Mouse (Mus musculus): Measurements from ENCODE around the gene AC140267.1. TPM values are rescaled to one million over a fixed set of nuclear protein-coding genes. Genes with fewer than 3 reads are reported as not detected.
A peak's percentile ranks its signal among the peaks of the same experiment; 100 is the strongest.

Gene AC140267.1
- polyA plus RNA-seq, 1 experiment from 2014 or later, result not detected

DNA sequence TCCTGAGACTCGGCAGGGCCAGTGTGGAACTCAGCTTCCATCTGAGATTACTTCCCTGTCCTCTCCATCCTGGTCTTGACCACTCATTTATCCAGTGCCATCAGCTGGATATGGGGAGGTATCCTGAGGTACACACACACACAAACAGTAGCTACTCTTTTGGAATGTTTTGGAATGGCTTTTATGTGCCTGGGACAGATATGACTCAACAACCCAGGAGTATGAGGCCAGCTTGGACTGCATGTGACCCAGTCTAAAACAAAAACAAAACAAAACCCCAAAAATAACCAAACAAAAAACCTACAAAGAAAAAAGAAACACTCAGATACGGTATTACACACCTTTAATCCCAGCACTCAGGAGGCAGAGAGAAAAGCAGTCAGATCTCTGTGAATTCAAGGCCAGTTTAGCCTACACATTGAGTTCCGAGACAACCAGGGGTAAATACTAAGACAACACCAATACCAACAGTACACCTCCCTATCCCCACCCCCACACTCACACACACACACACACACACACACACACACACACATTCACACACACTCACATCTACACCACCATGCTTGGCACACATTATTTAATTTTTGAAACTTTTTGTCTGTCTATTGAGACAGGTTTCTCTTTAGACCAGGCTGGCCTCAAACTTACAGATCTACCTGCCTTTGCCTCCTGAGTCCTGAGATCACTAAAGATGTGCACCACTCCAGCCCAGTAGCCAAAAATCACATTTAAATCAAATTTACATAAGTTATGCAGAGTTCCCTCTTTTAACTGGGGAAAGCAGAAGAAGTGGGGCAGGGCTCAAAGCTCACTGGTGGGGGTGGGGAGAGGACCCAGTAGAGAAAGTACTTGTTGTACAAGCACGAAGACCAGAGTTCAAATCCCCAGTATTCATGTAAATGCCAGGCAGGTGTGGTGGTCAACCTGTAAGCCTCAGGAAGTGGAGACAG, 15.7 kb upstream of the AC140267.1 start:
- Histone ChIP-seq H3K9ac (replicated peaks; ENCODE audit: low read depth, low read length) (no peak overlapping the region), H3K27ac (ENCODE audit: low read length) (no peak overlapping the region), H3K9me3 (ENCODE audit: control insufficient read depth, low read depth, low read length) (no peaks in the 10 kb centered on the region), H3K27me3 (ENCODE audit: control insufficient read depth, insufficient read depth, low read length) (no peaks in the 10 kb centered on the region), H3K4me1 (ENCODE audit: control insufficient read depth, insufficient read depth, low read length) (peaks cover 3% of the 10 kb centered on the region; the same call in 1 of the 2 replicates), H3K4me3 (ENCODE audit: low read depth, low read length) (no peak overlapping the region), H3K4me2 (replicated peaks; ENCODE audit: low read depth, low read length) (no peak overlapping the region), H3K36me3 (ENCODE audit: control insufficient read depth, insufficient read depth, low read length) (peaks cover 4% of the 10 kb centered on the region; the same call in 1 of the 2 replicates)
- 52% methylated on average over 4 of the region's 4 CpGs for WGBS
- no peak for ATAC-seq (ENCODE audit: insufficient number of reproducible peaks, insufficient read depth, low FRiP score, low read depth)

DNA sequence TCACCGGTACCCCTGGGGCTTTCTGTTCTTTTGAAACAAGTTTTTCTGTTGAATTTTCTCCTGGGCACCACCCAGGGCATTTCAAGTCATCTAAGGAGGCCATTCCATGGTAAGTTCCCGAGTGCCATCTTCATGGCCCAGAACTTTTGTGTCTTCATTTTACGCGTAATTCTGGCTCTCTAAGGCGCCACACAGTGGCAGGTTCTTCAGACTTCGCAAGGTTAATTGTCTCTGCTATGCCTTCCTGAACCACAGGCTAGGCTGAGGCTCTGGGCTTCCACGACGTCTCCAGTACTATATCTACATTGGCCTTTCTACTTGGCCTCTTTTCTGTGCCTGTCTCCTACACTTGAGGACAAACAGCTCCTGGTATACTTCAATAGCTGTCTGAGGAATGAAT, 14.6 kb upstream of the AC140267.1 start:
- 71% methylated on average over 8 of the region's 8 CpGs for WGBS
- H3K4me2 ChIP-seq (replicated peaks; ENCODE audit: low read depth, low read length), result no peak overlapping the region

DNA sequence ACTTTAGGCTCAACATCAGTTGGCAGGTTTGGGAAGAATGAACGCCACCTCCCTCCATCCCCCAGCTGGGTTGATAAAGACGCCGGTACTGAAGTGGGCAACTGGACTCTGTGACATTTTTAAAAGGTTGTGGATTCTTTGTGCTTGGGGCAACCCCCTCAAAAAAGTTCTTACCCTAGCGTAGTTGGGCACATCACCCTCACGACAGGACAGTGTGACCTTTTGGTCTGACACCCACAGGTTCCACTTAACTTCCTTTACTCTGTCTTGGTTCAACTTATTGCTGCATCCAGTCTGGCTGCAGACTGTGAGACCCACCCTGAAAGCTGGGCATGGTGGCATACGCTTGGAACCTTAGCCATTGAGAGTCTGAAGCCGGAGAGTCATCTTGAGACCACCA, 11.9 kb upstream of the AC140267.1 start:
- WGBS, result 88% methylated on average over 7 of the region's 7 CpGs

More for the DNA sequence above, 14.6 kb upstream of the AC140267.1 start:
- H3K4me3 ChIP-seq (ENCODE audit: low read depth, low read length), result no peak overlapping the region
- no peak for ATAC-seq (ENCODE audit: insufficient number of reproducible peaks, insufficient read depth, low FRiP score, low read depth)
- no peaks in the 10 kb centered on the region for H3K27me3 ChIP-seq (ENCODE audit: control insufficient read depth, insufficient read depth, low read length)
- H3K9ac ChIP-seq (replicated peaks; ENCODE audit: low read depth, low read length), result no peak overlapping the region
- peaks cover 4% of the 10 kb centered on the region; the same call in 1 of the 2 replicates for H3K36me3 ChIP-seq (ENCODE audit: control insufficient read depth, insufficient read depth, low read length)
- no peak overlapping the region for H3K27ac ChIP-seq (ENCODE audit: low read length)
- H3K9me3 ChIP-seq (ENCODE audit: control insufficient read depth, low read depth, low read length), result no peaks in the 10 kb centered on the region
- peaks cover 3% of the 10 kb centered on the region; the same call in 1 of the 2 replicates for H3K4me1 ChIP-seq (ENCODE audit: control insufficient read depth, insufficient read depth, low read length)

DNA sequence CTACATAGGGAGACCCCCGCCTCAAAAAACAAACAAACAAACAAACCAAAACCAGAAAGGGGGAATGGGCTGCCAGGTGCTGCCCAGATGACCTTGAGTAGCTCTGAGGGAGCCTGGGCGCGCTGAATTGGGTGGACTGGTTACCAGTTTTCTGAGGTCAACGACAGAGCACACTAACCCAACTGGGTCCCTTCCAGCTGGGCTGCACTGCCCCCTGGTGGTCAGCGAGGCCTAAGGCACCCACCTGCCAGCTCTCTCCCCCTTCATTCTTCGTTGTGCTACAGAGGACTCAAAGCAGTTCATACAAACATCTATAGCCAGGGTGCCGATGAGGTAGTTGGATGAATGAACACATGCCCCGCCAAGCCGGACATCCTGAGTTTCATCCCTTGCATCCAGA, 10.4 kb upstream of the AC140267.1 start:
- H3K4me1 ChIP-seq (ENCODE audit: control insufficient read depth, insufficient read depth, low read length), result no peaks in the 10 kb centered on the region

More for the DNA sequence above, 11.9 kb upstream of the AC140267.1 start:
- no peak overlapping the region for H3K4me2 ChIP-seq (replicated peaks; ENCODE audit: low read depth, low read length)
- ATAC-seq (ENCODE audit: insufficient number of reproducible peaks, insufficient read depth, low FRiP score, low read depth), result no peak
- H3K27ac ChIP-seq (ENCODE audit: low read length), result no peak overlapping the region
- no peaks in the 10 kb centered on the region for H3K9me3 ChIP-seq (ENCODE audit: control insufficient read depth, low read depth, low read length)
- H3K27me3 ChIP-seq (ENCODE audit: control insufficient read depth, insufficient read depth, low read length), result no peaks in the 10 kb centered on the region
- no peaks in the 10 kb centered on the region for H3K36me3 ChIP-seq (ENCODE audit: control insufficient read depth, insufficient read depth, low read length)
- no peak overlapping the region for H3K4me3 ChIP-seq (ENCODE audit: low read depth, low read length)
- H3K9ac ChIP-seq (replicated peaks; ENCODE audit: low read depth, low read length), result no peak overlapping the region
- H3K4me1 ChIP-seq (ENCODE audit: control insufficient read depth, insufficient read depth, low read length), result peaks cover 3% of the 10 kb centered on the region; the same call in 1 of the 2 replicates

DNA sequence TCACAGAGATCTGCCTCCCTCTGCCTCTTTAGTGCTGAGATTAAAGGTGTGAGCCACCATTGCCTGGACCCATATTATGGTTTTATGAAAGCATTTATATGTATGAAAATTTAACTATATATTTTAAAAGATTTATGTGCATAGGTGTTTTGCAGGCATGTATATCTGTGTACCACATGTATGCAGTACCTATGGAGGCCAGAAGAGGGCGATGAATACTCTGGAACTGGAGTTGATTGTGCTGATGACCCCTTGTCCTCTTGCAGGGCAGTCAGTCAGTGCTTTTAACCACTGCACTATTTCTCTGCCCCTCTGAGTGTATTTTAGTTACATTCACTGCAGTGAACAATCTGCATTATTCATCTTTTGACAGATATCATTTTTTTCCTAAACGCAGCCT, 9.8 kb upstream of the AC140267.1 start:
- Histone ChIP-seq H3K4me2 (replicated peaks; ENCODE audit: low read depth, low read length) (no peak overlapping the region), H3K4me3 (ENCODE audit: low read depth, low read length) (no peak overlapping the region), H3K27ac (ENCODE audit: low read length) (no peak overlapping the region), H3K36me3 (ENCODE audit: control insufficient read depth, insufficient read depth, low read length) (no peaks in the 10 kb centered on the region), H3K9me3 (ENCODE audit: control insufficient read depth, low read depth, low read length) (no peaks in the 10 kb centered on the region), H3K9ac (replicated peaks; ENCODE audit: low read depth, low read length) (no peak overlapping the region), H3K4me1 (ENCODE audit: control insufficient read depth, insufficient read depth, low read length) (no peaks in the 10 kb centered on the region), H3K27me3 (ENCODE audit: control insufficient read depth, insufficient read depth, low read length) (no peaks in the 10 kb centered on the region)
- WGBS, result 43% methylated on average over 2 of the region's 2 CpGs
- ATAC-seq (ENCODE audit: insufficient number of reproducible peaks, insufficient read depth, low FRiP score, low read depth), result no peak

More for the DNA sequence above, 10.4 kb upstream of the AC140267.1 start:
- H3K9me3 ChIP-seq (ENCODE audit: control insufficient read depth, low read depth, low read length), result no peaks in the 10 kb centered on the region
- 26% methylated on average over 9 of the region's 9 CpGs for WGBS
- ATAC-seq (ENCODE audit: insufficient number of reproducible peaks, insufficient read depth, low FRiP score, low read depth), result peak; percentile 63
- H3K36me3 ChIP-seq (ENCODE audit: control insufficient read depth, insufficient read depth, low read length), result no peaks in the 10 kb centered on the region
- H3K27me3 ChIP-seq (ENCODE audit: control insufficient read depth, insufficient read depth, low read length), result no peaks in the 10 kb centered on the region
- no peak overlapping the region for H3K4me3 ChIP-seq (ENCODE audit: low read depth, low read length)
- no peak overlapping the region for H3K27ac ChIP-seq (ENCODE audit: low read length)
- no peak overlapping the region for H3K4me2 ChIP-seq (replicated peaks; ENCODE audit: low read depth, low read length)
- no peak overlapping the region for H3K9ac ChIP-seq (replicated peaks; ENCODE audit: low read depth, low read length)

DNA sequence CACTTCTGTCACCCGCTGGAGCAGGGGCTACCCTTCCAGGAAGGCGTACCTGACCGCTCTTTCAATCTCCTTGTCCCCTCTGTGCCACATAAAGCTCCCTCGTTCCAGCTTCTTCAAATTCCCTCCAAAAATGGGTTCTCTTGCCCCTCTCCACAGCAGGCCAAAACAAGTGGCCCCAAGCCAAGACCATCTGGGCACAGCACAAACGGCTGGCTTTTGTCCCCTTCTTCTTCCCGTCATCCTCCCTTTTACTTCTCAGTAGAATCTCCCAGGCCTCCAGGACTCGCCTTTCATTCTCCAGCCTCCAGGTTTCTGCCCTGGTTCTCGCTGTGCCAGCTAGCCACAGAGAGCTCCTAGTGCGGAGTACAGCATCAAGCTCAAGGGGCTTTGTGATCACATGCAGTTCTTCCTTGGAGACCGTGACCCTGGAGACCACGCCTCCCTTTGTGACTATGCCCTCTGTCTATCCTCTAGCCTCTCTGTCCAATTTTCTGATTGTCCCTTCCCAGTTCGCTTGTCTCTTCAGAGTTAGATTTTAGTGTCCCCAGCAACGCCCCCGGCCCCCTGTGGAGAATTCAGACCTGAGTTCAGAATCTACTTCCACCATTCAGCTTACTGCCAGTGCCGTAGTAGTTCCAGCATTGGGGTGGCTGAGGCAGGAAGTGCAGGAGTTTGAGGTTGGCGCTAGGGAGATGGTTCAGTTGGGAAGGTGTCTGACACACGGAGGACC, 7.4 kb upstream of the AC140267.1 start:
- Histone ChIP-seq H3K36me3 (ENCODE audit: control insufficient read depth, insufficient read depth, low read length) (no peaks in the 10 kb centered on the region), H3K27ac (ENCODE audit: low read length) (no peak overlapping the region), H3K27me3 (ENCODE audit: control insufficient read depth, insufficient read depth, low read length) (no peaks in the 10 kb centered on the region), H3K4me1 (ENCODE audit: control insufficient read depth, insufficient read depth, low read length) (peaks cover 1% of the 10 kb centered on the region; the same call in 1 of the 2 replicates), H3K4me3 (ENCODE audit: low read depth, low read length) (no peak overlapping the region), H3K9ac (replicated peaks; ENCODE audit: low read depth, low read length) (no peak overlapping the region), H3K4me2 (replicated peaks; ENCODE audit: low read depth, low read length) (no peak overlapping the region), H3K9me3 (ENCODE audit: control insufficient read depth, low read depth, low read length) (no peaks in the 10 kb centered on the region)
- ATAC-seq (ENCODE audit: insufficient number of reproducible peaks, insufficient read depth, low FRiP score, low read depth), result no peak
- WGBS, result 82% methylated on average over 17 of the region's 17 CpGs

DNA sequence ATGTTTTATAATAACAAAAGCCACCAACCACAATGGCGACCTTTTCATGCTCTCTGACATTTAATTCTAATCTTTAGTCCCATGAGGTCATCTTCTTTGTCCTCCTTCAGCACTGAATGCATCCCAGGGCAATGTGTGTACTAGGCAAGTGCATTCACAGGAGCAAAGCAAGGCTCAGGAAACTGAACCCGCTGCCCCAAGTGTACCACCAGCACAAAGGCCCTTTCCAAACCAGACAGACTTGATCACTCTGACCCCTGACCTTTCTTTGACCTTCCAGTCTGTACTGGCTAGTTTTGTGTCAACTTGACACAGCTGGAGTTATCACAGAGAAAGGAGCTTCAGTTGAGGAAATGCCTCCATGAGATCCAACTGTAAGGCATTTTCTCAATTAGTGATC, 3.3 kb upstream of the AC140267.1 start:
- Histone ChIP-seq H3K27me3 (ENCODE audit: control insufficient read depth, insufficient read depth, low read length) (no peaks in the 10 kb centered on the region), H3K4me1 (ENCODE audit: control insufficient read depth, insufficient read depth, low read length) (peaks cover 7% of the 10 kb centered on the region; the same call in 1 of the 2 replicates), H3K27ac (ENCODE audit: low read length) (no peak overlapping the region), H3K9me3 (ENCODE audit: control insufficient read depth, low read depth, low read length) (no peaks in the 10 kb centered on the region), H3K36me3 (ENCODE audit: control insufficient read depth, insufficient read depth, low read length) (peaks cover 19% of the 10 kb centered on the region), H3K4me3 (ENCODE audit: low read depth, low read length) (no peak overlapping the region), H3K4me2 (replicated peaks; ENCODE audit: low read depth, low read length) (no peak overlapping the region), H3K9ac (replicated peaks; ENCODE audit: low read depth, low read length) (no peak overlapping the region)
- no peak for ATAC-seq (ENCODE audit: insufficient number of reproducible peaks, insufficient read depth, low FRiP score, low read depth)
- 72% methylated on average over 2 of the region's 2 CpGs for WGBS

DNA sequence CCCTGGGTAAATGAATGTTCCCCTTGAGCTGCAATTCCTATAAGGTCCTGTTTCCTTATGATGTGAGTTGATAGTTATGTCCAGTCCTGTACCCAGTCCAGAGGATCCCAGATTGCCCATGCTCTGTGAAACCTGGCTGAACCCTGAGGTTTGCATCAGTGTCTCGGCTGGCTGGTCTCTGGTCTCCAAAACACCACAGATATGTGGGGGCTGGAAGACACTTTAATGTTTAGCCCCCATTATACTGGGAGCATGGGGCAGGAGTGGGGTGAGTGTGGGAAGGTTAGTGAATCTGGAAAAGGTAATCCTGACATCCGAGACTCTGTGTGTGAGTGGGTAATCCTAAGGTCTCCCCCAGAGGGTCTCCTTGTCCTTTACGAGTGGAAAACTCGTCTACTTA, 2.6 kb upstream of the AC140267.1 start:
- no peak for ATAC-seq (ENCODE audit: insufficient number of reproducible peaks, insufficient read depth, low FRiP score, low read depth)
- no peaks in the 10 kb centered on the region for H3K9me3 ChIP-seq (ENCODE audit: control insufficient read depth, low read depth, low read length)
- 0 out of 2 replicates have a peak overlapping the region, but pooled peaks have one; percentile 76 for H3K4me2 ChIP-seq (replicated peaks; ENCODE audit: low read depth, low read length)
- 63% methylated on average over 4 of the region's 4 CpGs for WGBS
- no peak overlapping the region for H3K4me3 ChIP-seq (ENCODE audit: low read depth, low read length)
- peak overlapping the region; percentile 66; the same call in 1 of the 2 replicates for H3K27ac ChIP-seq (ENCODE audit: low read length)
- H3K9ac ChIP-seq (replicated peaks; ENCODE audit: low read depth, low read length), result no peak overlapping the region
- peaks cover 7% of the 10 kb centered on the region; the same call in 1 of the 2 replicates for H3K4me1 ChIP-seq (ENCODE audit: control insufficient read depth, insufficient read depth, low read length)
- H3K27me3 ChIP-seq (ENCODE audit: control insufficient read depth, insufficient read depth, low read length), result no peaks in the 10 kb centered on the region
- H3K36me3 ChIP-seq (ENCODE audit: control insufficient read depth, insufficient read depth, low read length), result peaks cover 23% of the 10 kb centered on the region

Measured in stomach, embryonic 14.5 days (tissue).